ENCODE assay signal across 8 mouse cellular contexts in genomic region chr4:155308068-155308467, GRCm38 (mm10). TPM values are rescaled to one million over a fixed set of nuclear protein-coding genes. Genes with fewer than 3 reads are reported as not detected.
DNase-seq lines count a peak whose midpoint lies in the region; ATAC-seq and TF ChIP-seq lines count a peak whose summit lies in the region.

No protein-coding gene starts in this region.

- H3K9ac ChIP-seq in hindbrain, embryonic 14.5 days = peak overlapping the region; percentile 39; the same call in 1 of the 2 replicates
- H3K9ac ChIP-seq in lung, postnatal 0 days (replicated peaks; ENCODE audit: low read depth) = no peak overlapping the region

- H3K4me1 ChIP-seq in hindbrain, embryonic 14.5 days (replicated peaks; ENCODE audit: control insufficient read depth, insufficient read depth, low read length) = peaks cover 34% of the 10 kb centered on the region
- H3K4me1 ChIP-seq in lung, postnatal 0 days (ENCODE audit: insufficient read depth, low read depth, low read length) = peaks cover 7% of the 10 kb centered on the region; the same call in 1 of the 2 replicates

- no peaks in the 10 kb centered on the region for H3K27me3 ChIP-seq in hindbrain, embryonic 14.5 days (ENCODE audit: control insufficient read depth, insufficient read depth, low read length)
- H3K27me3 ChIP-seq in lung, postnatal 0 days (replicated peaks; ENCODE audit: insufficient read depth, low read length) = no peaks in the 10 kb centered on the region

- 1% methylated on average over 11 of the region's 11 CpGs for WGBS in hindbrain, embryonic 14.5 days
- 1% methylated on average over 11 of the region's 11 CpGs for WGBS in lung, postnatal 0 days

- H3K4me2 ChIP-seq in hindbrain, embryonic 14.5 days (replicated peaks) = peak overlapping the region; percentile 37
- H3K4me2 ChIP-seq in lung, postnatal 0 days (replicated peaks; ENCODE audit: low read depth, low read length) = peak overlapping the region; percentile 28; the same call in 1 of the 2 replicates

- no peaks in the 10 kb centered on the region for H3K36me3 ChIP-seq in hindbrain, embryonic 14.5 days (replicated peaks; ENCODE audit: control insufficient read depth, insufficient read depth)
- H3K36me3 ChIP-seq in lung, postnatal 0 days (ENCODE audit: insufficient read depth, low read length) = no peaks in the 10 kb centered on the region

- ATAC-seq in hindbrain, embryonic 14.5 days (ENCODE audit: low FRiP score) = peak; percentile 83
- ATAC-seq in lung, postnatal 0 days = peak; percentile 91

- peak overlapping the region; percentile 60 for H3K27ac ChIP-seq in hindbrain, embryonic 14.5 days
- H3K27ac ChIP-seq in lung, postnatal 0 days (ENCODE audit: low read length) = no peak overlapping the region

- DNase-seq in Muller cell, postnatal 12 days (ENCODE audit: inconsistent ontology term) = peak; percentile 69
- peak; percentile 96 to 97 for DNase-seq in cerebellum, postnatal 14 days
- DNase-seq in frontal cortex, postnatal 36 days (ENCODE audit: low spot score in 2 of 2) = peak; percentile 88 to 91
- DNase-seq in hindbrain, embryonic 14.5 days (ENCODE audit: low spot score) = peak; percentile 84
- peak; percentile 84 to 85 for DNase-seq in layer of hippocampus, postnatal 14 days (ENCODE audit: low spot score in 2 of 2)
- peak; percentile 93 for DNase-seq in lung, postnatal 0 days (ENCODE audit: low spot score)
- DNase-seq in ovary, postnatal 14 days (ENCODE audit: low spot score) = peak; percentile 85
- DNase-seq in thymus, postnatal 10 days (ENCODE audit: low spot score in 2 of 2) = peak; percentile 6 to 56

- no peak overlapping the region for H3K4me3 ChIP-seq in hindbrain, embryonic 14.5 days (replicated peaks; ENCODE audit: low read length)
- H3K4me3 ChIP-seq in lung, postnatal 0 days (ENCODE audit: low read depth, low read length) = no peak overlapping the region

- TF ChIP-seq EP300 in lung, postnatal 0 days (IDR thresholded peaks at IDR 0.05) = no peak

- H3K9me3 ChIP-seq in hindbrain, embryonic 14.5 days (ENCODE audit: control insufficient read depth, low read length) = no peaks in the 10 kb centered on the region
- H3K9me3 ChIP-seq in lung, postnatal 0 days (ENCODE audit: low read length) = no peaks in the 10 kb centered on the region

- peak; percentile 94 for TF ChIP-seq CTCF in lung, postnatal 0 days (IDR thresholded peaks at IDR 0.05)

RNA-seq across cellular contexts. Expression of gene Prkcz, which starts 53.1 kb away (rescaled TPM):
- polyA plus RNA-seq in hindbrain, embryonic 14.5 days (2014; fragmentation: Nextera tagmentation; extraction: Ambion mirVana) = 73.9 and 80.8 TPM in 2 replicates
- 100 to 1,000 TPM; 148 to 158 TPM for total RNA-seq in layer of hippocampus, postnatal 14 days (2021)
- polyA plus RNA-seq in lung, postnatal 0 days (2015; fragmentation: Nextera tagmentation; extraction: Ambion mirVana) = 23.4 and 33.7 TPM in 2 replicates

RNA-seq across cellular contexts. Expression of gene Faap20, which starts 58.5 kb away (rescaled TPM):
- polyA plus RNA-seq in hindbrain, embryonic 14.5 days (2014; fragmentation: Nextera tagmentation; extraction: Ambion mirVana) = 69.0 and 76.0 TPM in 2 replicates
- total RNA-seq in layer of hippocampus, postnatal 14 days (2021) = 10 to 100 TPM; 24.2 to 24.5 TPM
- polyA plus RNA-seq in lung, postnatal 0 days (2015; fragmentation: Nextera tagmentation; extraction: Ambion mirVana) = 61.4 and 66.6 TPM in 2 replicates

Comparison
In these comparisons a context has a peak if more than half of its experiments do, and no peak if none do; other contexts are left out.
1. DNase-seq: peak in every context shown above with its lines; median percentile 96 in cerebellum, postnatal 14 days; 93 in lung, postnatal 0 days; 90 in frontal cortex, postnatal 36 days; 85 in ovary, postnatal 14 days; 84 in layer of hippocampus, postnatal 14 days; 84 in hindbrain, embryonic 14.5 days; 69 in Muller cell, postnatal 12 days; 31 in thymus, postnatal 10 days.